Mouse (Mus musculus) embryonic facial prominence, embryonic 12.5 days (tissue): ENCODE data around the gene Trim8. TPM values are rescaled to one million over a fixed set of nuclear protein-coding genes. Genes with fewer than 3 reads are reported as not detected.

Experiments used
- ATAC-seq: fragments of 200-750 bp; cut with Nextera tagmentation; 2 replicates; pipeline ENCODE4 v1.8.0; 2017; ENCODE audit not compliant: insufficient number of reproducible peaks, insufficient read depth, low FRiP score, low TSS enrichment
- H3K27ac ChIP-seq: fragments of 300-500 bp; sonication (generic); 2 replicates; pipeline ENCODE4 v1.5.1; 2016; ENCODE audit warnings: mild to moderate bottlenecking
- H3K27me3 ChIP-seq: fragments of 300-500 bp; sonication (generic); 2 replicates; pipeline ENCODE4 v1.6.1; 2016; ENCODE audit warnings: mild to moderate bottlenecking, moderate library complexity
- H3K36me3 ChIP-seq: fragments of 300-500 bp; sonication (generic); 2 replicates; pipeline ENCODE4 v1.6.1; 2016; ENCODE audit warnings: mild to moderate bottlenecking
- H3K4me1 ChIP-seq: fragments of 300-500 bp; sonication (generic); 2 replicates; pipeline ENCODE4 v1.6.1; 2016
- H3K4me2 ChIP-seq: fragments of 300-500 bp; sonication (generic); replicated peaks from 2 replicates; pipeline ENCODE4 v1.6.1; 2016; ENCODE audit warnings: mild to moderate bottlenecking, moderate library complexity
- H3K4me3 ChIP-seq: fragments of 300-500 bp; sonication (generic); 2 replicates; pipeline ENCODE4 v1.5.1; 2016; ENCODE audit warnings: mild to moderate bottlenecking
- H3K9ac ChIP-seq: fragments of 300-500 bp; sonication (generic); 2 replicates; pipeline ENCODE4 v1.6.1; 2016; ENCODE audit warnings: mild to moderate bottlenecking, moderate library complexity
- H3K9me3 ChIP-seq: fragments of 300-500 bp; sonication (generic); 2 replicates; pipeline ENCODE4 v1.6.1; 2016; ENCODE audit warnings: mild to moderate bottlenecking, moderate library complexity
- WGBS: fragments of 180-500 bp; shearing (Covaris S2); methylation state at CpG from one replicate; pipeline ENCODE4 v1.1.7; 2016; 5-methylcytosine and 5-hydroxymethylcytosine counted together
- polyA plus RNA-seq: library from polyadenylated mRNA; unstranded; fragments of >200 nt; fragmentation: Nextera tagmentation; extraction: Ambion mirVana; gene quantifications from 2 replicates; pipeline ENCODE4 v1.2.1, GENCODE M21; 2016

Trim8 gene
- polyA plus RNA-seq, 1 experiment from 2014 or later: 23.5 TPM

DNA sequence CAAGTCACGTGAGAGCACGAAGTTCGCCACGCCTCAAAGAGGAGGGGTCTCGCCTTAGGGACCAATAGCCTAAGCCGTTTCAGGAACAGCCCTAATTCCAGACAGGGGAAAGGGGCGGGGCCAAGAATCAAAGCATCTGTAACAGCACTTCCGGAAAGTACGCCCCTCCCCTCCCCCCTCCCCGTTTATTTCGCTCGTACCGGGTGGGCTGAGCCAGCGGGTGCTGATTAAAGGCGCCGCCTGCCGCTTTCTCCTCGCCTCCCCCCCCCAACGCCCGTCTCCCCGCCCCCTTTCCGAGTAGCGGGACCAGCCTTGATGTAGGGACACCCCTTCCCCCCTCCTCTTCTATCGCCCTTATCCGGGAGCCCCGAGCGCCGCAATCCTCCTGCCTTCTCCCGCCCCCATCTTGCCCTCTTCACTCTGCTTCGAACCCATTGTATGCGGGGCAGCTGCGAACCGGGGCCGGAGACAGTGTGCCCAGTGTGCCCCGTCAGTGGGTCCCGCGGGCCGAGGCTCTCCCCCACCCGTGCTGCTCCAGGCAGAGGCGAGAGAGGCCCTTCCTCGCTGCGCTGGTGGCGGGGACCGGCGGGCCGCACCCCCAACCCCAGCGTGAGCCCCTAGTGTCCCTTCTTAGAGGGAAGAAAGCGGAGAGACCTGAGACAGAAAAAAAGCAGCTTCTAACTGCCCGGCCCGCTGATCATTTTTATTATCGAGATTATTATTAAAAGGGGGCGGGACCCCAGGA is 1.5 kb upstream of the Trim8 start:
- Histone ChIP-seq H3K9me3 (no peaks in the 10 kb centered on the region), H3K4me1 (peaks cover 18% of the 10 kb centered on the region), H3K36me3 (peaks cover 2% of the 10 kb centered on the region; the same call in 1 of the 2 replicates), H3K27ac (peak overlapping the region; percentile 99), H3K27me3 (no peaks in the 10 kb centered on the region), H3K4me3 (peak overlapping the region; percentile 92), H3K9ac (peak overlapping the region; percentile 97), H3K4me2 (peak overlapping the region; percentile 89)
- ATAC-seq: peak; percentile 66
- WGBS: under 1% methylated on average over 48 of the region's 52 CpGs

DNA sequence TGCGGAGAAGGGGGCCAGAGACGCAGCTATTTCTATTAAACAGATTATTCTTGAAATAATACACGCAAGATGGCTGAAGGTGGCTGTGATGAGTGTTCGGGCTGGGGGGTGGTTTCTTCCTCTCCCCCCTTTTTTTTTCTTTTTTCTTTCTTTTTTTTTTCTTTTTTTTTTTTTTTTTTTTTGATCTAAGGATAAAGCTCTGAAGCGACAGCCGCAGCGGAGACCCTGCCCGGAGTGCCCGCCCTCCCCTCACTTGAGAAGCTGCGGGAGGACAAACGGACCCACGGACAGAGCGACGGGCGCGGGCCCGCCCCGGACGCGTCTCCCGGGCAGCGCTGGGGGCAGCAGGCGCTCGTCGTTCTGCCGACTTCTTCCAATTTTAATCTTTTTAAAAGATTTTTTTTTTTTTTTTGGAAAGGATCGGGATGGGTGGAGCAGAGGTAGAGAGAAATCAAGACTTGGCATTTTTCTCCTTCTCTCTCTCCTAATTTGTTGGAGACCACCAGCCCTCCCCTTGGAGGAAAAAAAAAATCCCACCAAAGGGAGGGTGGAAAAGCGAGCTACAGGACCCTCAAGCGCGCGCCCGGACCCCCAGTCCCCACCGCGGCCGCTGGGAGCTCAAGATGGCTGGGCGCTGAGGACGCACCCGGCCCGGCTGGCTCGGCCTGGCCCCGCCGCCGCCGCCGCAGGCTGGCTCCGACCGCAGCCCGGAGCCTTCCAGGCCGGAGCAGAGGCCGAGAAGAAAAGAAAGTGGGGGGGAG is 741 bp upstream of the Trim8 start:
- WGBS: under 1% methylated on average over 48 of the region's 50 CpGs
- Histone ChIP-seq H3K27ac (peak overlapping the region; percentile 99), H3K9ac (peak overlapping the region; percentile 97), H3K4me1 (peaks cover 25% of the 10 kb centered on the region), H3K4me3 (peak overlapping the region; percentile 92), H3K27me3 (no peaks in the 10 kb centered on the region), H3K9me3 (no peaks in the 10 kb centered on the region), H3K4me2 (peak overlapping the region; percentile 89), H3K36me3 (peaks cover 10% of the 10 kb centered on the region)
- peak; percentile 29; the same call in 1 of the 2 replicates for ATAC-seq

DNA sequence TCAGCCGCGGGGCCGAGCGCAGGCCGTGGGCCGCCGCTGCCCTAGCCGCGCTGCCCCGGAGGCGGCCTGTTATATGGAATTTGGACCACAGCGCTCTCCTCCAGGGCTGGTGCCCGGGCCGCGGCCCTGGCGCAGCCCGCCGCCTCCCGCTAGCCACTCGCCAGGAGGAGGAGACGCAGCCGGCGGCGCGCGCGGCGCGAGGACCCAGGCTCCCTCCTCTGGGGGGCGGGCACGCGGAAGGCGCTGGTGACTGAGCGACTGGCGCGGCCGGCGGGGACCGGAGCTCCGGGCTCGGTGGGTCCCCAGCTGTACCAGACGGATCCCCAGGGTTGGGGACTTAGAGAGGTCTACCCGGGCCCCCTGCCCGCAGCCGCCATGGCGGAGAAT is 560 bp downstream of the Trim8 start:
- Histone ChIP-seq H3K4me1 (peaks cover 38% of the 10 kb centered on the region), H3K36me3 (peaks cover 22% of the 10 kb centered on the region), H3K4me2 (peak overlapping the region; percentile 89), H3K9me3 (no peaks in the 10 kb centered on the region), H3K9ac (peak overlapping the region; percentile 97), H3K27ac (peak overlapping the region; percentile 99), H3K27me3 (no peaks in the 10 kb centered on the region), H3K4me3 (peak overlapping the region; percentile 92)
- under 1% methylated on average over 37 of the region's 46 CpGs for WGBS
- no peak for ATAC-seq

DNA sequence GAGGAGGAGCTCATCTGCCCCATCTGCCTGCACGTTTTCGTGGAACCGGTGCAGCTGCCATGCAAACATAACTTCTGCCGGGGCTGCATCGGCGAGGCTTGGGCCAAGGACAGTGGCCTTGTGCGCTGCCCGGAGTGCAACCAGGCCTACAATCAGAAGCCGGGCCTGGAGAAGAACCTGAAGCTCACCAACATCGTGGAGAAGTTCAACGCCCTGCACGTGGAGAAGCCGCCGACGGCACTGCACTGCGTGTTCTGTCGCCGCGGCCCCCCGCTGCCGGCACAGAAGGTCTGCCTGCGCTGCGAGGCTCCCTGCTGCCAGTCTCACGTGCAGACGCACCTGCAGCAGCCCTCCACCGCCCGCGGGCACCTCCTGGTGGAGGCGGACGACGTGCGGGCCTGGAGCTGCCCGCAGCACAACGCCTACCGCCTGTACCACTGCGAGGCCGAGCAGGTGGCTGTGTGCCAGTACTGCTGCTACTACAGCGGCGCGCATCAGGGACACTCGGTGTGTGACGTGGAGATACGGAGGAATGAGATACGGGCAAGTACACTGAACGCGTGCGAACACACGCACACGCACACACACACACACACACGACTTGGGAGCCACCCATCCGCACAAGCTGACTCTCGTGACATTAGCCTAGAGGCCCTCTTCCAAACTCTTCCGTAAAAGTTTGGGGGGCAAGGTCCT is 1.1 kb downstream of the Trim8 start:
- no peak for ATAC-seq

DNA sequence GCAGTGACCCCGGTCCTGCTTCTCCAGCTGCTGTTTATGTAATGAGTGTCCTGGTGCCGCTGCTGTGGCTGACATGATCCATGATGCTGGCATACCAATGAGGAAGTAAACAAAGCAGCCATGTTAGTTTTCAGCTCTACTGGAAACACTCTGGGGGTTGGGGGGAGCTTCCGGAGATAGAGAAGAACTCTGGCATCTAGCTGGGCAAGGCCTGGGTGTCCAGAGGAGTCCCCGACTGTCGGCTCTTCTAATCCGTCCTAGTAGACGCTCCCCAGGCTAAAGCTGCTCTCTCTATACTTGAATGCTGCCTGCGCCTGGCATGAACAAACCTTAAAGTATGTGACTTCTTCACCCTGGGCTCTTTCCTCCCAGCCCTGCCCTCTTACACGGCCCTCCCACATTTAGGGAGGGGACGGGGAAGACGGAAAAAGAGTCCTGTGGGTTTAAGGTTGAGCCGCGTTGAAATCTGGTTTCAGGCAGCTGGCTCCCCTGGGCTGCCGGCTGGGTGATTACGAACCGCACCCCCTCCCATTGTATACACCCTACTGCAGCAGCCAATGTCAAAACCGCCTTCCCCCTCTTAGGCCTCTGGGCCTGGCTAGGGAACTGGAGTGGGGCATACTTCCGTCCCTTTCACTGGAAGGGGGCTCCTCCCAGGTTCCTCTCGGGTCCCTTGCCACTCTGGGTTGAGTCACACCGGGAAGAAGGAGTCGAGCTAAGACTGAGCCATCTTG is 2.0 kb downstream of the Trim8 start:
- peak overlapping the region; percentile 92 for H3K4me3 ChIP-seq
- no peaks in the 10 kb centered on the region for H3K27me3 ChIP-seq
- peaks cover 50% of the 10 kb centered on the region for H3K4me1 ChIP-seq
- peak overlapping the region; percentile 89 for H3K4me2 ChIP-seq
- under 1% methylated on average over 21 of the region's 21 CpGs for WGBS
- H3K27ac ChIP-seq: peak overlapping the region; percentile 99
- peak overlapping the region; percentile 97 for H3K9ac ChIP-seq
- H3K36me3 ChIP-seq: peaks cover 30% of the 10 kb centered on the region
- peak; percentile 5; the same call in 1 of the 2 replicates for ATAC-seq
- H3K9me3 ChIP-seq: no peaks in the 10 kb centered on the region

More for the DNA sequence above, 1.1 kb downstream of the Trim8 start:
- peak overlapping the region; percentile 92 for H3K4me3 ChIP-seq
- H3K36me3 ChIP-seq: peaks cover 26% of the 10 kb centered on the region
- H3K4me1 ChIP-seq: peaks cover 44% of the 10 kb centered on the region
- under 1% methylated on average over 53 of the region's 53 CpGs for WGBS
- H3K27me3 ChIP-seq: no peaks in the 10 kb centered on the region
- peak overlapping the region; percentile 89 for H3K4me2 ChIP-seq
- H3K27ac ChIP-seq: peak overlapping the region; percentile 99
- peak overlapping the region; percentile 97 for H3K9ac ChIP-seq
- no peaks in the 10 kb centered on the region for H3K9me3 ChIP-seq

DNA sequence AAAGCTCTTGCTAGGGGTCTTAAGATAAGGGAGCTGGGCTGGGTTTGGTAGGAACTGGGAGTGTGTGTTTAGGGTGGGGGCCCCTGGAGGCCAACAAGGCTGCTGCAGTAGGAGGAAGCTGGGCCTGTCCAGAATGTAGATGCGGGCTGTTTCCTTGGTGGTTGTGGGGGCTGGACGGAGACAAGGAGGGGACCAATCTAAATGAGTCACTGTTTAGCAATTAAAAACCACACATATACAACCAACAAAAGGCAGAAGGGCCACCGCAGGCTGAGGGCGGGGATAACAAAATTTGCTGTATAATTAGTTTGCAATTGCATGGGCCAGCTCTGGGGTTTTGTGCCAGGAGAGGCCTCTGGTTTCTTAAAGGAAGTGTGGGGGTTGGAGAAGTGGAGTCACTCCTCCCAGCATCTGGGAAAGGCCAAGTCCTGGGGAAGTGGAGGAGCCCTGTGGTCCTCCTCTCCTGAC is 2.6 kb downstream of the Trim8 start:
- Histone ChIP-seq H3K4me1 (peaks cover 54% of the 10 kb centered on the region), H3K4me2 (peak overlapping the region; percentile 89), H3K36me3 (peaks cover 30% of the 10 kb centered on the region), H3K27me3 (no peaks in the 10 kb centered on the region), H3K9ac (peak overlapping the region; percentile 97), H3K27ac (peak overlapping the region; percentile 99), H3K9me3 (no peaks in the 10 kb centered on the region), H3K4me3 (peak overlapping the region; percentile 92)
- WGBS: 3% methylated on average over 4 of the region's 4 CpGs
- no peak for ATAC-seq

DNA sequence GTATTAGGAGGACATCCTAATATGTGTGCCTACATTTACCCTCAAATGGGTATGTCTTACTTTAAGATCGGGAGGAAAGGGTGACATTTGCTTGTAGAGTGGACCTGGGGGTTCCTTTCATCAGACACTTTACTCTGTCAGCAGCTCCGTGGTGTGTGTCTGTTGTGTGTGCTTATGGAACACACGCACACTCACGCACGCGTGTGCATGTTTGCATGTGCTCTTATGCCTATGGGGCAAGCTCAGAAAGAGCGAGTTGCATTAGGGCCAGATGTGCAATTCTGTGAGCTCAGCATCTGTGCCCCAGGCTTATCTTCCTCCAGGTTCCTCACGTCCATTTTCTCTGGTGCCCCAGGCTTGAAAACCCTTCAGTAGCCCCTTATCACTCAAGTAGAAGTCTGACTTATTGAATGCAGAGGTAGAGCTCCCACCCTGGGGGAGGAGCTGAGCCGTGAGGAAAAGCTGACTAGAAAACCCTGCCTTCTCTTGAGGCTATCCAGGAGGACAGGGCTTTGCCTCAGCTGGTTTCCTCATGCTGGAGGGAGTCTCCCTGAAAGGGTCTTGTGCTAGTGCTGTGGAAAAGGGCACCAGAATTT is 3.4 kb downstream of the Trim8 start:
- Histone ChIP-seq H3K4me2 (peak overlapping the region; percentile 89), H3K9me3 (no peaks in the 10 kb centered on the region), H3K36me3 (peaks cover 30% of the 10 kb centered on the region), H3K9ac (peak overlapping the region; percentile 97; the same call in 1 of the 2 replicates), H3K27ac (peak overlapping the region; percentile 99), H3K4me1 (peaks cover 54% of the 10 kb centered on the region), H3K4me3 (peak overlapping the region; percentile 92), H3K27me3 (no peaks in the 10 kb centered on the region)
- ATAC-seq: no peak
- 56% methylated on average over 9 of the region's 9 CpGs for WGBS

DNA sequence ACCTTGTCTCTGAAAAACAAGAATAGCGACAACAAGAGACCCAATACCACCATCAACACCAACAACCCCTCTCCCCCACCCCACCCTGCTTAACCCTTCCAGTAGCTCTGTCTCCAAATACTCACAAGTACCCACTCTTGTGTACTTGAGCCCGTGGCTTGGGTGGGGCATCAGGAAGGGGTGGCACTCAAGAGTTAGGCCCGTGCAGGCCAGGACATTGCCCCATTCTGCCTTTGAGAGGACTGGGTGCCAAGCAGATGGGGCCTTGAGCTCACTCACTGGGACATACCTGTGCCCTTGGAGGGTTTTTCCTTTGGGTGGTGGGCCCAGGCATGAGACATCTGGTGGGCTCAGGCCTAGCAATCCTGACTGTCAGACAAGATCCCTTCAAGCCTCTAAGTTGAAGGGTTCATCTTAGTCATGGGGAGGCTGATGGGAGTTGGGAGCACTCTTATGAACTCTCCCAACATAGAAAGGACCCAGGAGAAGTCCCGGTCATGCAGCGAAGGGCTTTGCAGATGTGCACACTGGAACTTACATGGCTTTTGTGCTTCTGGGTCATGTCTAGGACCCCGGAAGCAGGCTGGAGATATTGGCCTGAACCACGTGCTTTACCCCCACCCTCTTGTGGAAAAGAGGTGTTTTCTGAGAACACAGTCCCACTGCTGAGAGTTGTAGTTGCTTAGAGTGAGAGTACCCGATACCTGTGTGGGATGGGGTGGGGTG is 4.3 kb downstream of the Trim8 start:
- H3K4me2 ChIP-seq: peak overlapping the region; percentile 89
- H3K27me3 ChIP-seq: no peaks in the 10 kb centered on the region
- peaks cover 30% of the 10 kb centered on the region for H3K36me3 ChIP-seq
- H3K4me1 ChIP-seq: peaks cover 58% of the 10 kb centered on the region
- H3K9me3 ChIP-seq: no peaks in the 10 kb centered on the region
- WGBS: 83% methylated on average over 8 of the region's 8 CpGs
- ATAC-seq: no peak
- H3K4me3 ChIP-seq: peak overlapping the region; percentile 17
- no peak overlapping the region for H3K27ac ChIP-seq
- H3K9ac ChIP-seq: no peak overlapping the region; the same call in 1 of the 2 replicates

DNA sequence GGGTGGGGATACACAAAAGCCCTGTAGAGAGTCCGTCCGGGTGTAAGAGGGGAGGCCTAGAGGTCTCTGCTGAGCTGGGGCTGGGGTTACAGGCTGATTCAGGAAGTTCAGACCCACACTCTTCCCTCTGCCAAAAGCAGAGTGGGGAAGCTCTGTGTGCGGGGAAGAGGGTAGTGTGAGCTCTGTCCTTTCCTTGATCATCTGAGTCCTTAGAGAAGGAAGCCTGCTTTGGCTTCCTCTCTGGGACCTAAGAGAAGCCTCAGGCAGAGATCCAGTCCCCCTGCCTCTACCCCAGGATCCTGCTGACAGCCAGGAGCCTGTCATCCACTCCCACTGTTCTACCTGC is 4.8 kb downstream of the Trim8 start:
- no peaks in the 10 kb centered on the region for H3K9me3 ChIP-seq
- 68% methylated on average over 3 of the region's 3 CpGs for WGBS
- no peaks in the 10 kb centered on the region for H3K27me3 ChIP-seq
- peak overlapping the region; percentile 41; the same call in 1 of the 2 replicates for H3K9ac ChIP-seq
- no peak for ATAC-seq
- H3K4me1 ChIP-seq: peaks cover 58% of the 10 kb centered on the region
- no peak overlapping the region for H3K27ac ChIP-seq
- H3K36me3 ChIP-seq: peaks cover 33% of the 10 kb centered on the region
- peak overlapping the region; percentile 17; the same call in 1 of the 2 replicates for H3K4me3 ChIP-seq
- H3K4me2 ChIP-seq: peak overlapping the region; percentile 89

DNA sequence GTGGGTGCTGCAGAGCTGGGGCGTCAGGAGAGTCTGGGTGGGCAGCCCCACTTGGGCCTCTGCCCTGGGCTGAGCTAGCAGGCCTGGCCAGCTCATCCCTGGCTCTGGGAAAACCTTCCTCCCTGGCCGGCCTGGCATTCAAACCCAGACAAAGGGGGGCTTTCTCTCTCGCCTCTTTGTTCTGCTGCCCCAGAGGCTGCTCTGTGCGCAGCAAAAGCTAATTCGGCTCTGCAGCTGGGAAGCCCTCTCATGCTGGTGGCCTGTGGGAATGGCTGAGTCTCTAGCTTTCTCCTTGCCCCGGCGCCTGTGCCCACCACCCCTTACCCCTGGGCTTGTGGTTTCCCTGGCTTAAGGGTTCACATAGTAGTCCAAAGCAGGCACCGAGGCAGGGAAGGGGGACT is 5.7 kb downstream of the Trim8 start:
- WGBS: 45% methylated on average over 8 of the region's 8 CpGs
- Histone ChIP-seq H3K4me2 (peak overlapping the region; percentile 89; the same call in 1 of the 2 replicates), H3K9ac (peak overlapping the region; percentile 41; the same call in 1 of the 2 replicates), H3K27ac (peak overlapping the region; percentile 73), H3K4me3 (peak overlapping the region; percentile 17; the same call in 1 of the 2 replicates), H3K9me3 (no peaks in the 10 kb centered on the region), H3K27me3 (no peaks in the 10 kb centered on the region), H3K4me1 (peaks cover 58% of the 10 kb centered on the region), H3K36me3 (peaks cover 36% of the 10 kb centered on the region)
- no peak for ATAC-seq
